Mouse (Mus musculus) testis, adult 2 months (tissue): ENCODE data around the gene Wipf3.

Experiments
- CTCF ChIP-seq: fragments of 200-500 bp; IDR thresholded peaks from 2 replicates; pipeline ENCODE4 v1.5.1; 2012; ENCODE audit warnings: low read depth, mild to moderate bottlenecking, inconsistent platforms, low read length, moderate library complexity; ENCODE audit not compliant: control insufficient read depth, insufficient read depth, insufficient replicate concordance
- POLR2A ChIP-seq: fragments of 200-500 bp; IDR thresholded peaks from 2 replicates; pipeline ENCODE4 v1.6.1; 2012; ENCODE audit warnings: low read depth, mild to moderate bottlenecking, inconsistent platforms, low read length, moderate library complexity; ENCODE audit not compliant: control insufficient read depth

GRCm38 (mm10) chr6:54518758-54519157 lies 89.4 kb downstream of the Wipf3 start:
- TF ChIP-seq CTCF (no peak), POLR2A (no peak)
